Mouse (Mus musculus) midbrain, embryonic 16.5 days (tissue): ENCODE results near the gene Rassf4. TPM values are rescaled to one million over a fixed set of nuclear protein-coding genes. Genes with fewer than 3 reads are reported as not detected.
A peak's percentile ranks its signal among the peaks of the same experiment; 100 is the strongest.

Experiments used
- ATAC-seq: fragments of 200-750 bp; cut with Nextera tagmentation; 2 replicates; pipeline ENCODE4 v1.8.0; 2017; ENCODE audit warnings: moderate TSS enrichment
- H3K27ac ChIP-seq: fragments of 300-500 bp; sonication (generic); 2 replicates; pipeline ENCODE4 v1.5.1; 2014; ENCODE audit warnings: mild to moderate bottlenecking, low read length, mixed read lengths
- H3K27me3 ChIP-seq: fragments of 300-500 bp; sonication (generic); 2 replicates; pipeline ENCODE4 v1.6.1; 2014; ENCODE audit warnings: low read depth, low read length, mixed read lengths; ENCODE audit not compliant: control insufficient read depth, insufficient read depth
- H3K36me3 ChIP-seq: fragments of 300-500 bp; sonication (generic); 2 replicates; pipeline ENCODE4 v1.6.1; 2014; ENCODE audit warnings: mild to moderate bottlenecking, low read length, moderate library complexity, mixed read lengths; ENCODE audit not compliant: control insufficient read depth, insufficient read depth
- H3K4me1 ChIP-seq: fragments of 300-500 bp; sonication (generic); 2 replicates; pipeline ENCODE4 v1.6.1; 2014; ENCODE audit warnings: mild to moderate bottlenecking, low read length, mixed read lengths; ENCODE audit not compliant: control insufficient read depth, insufficient read depth
- H3K4me2 ChIP-seq: fragments of 300-500 bp; sonication (generic); 2 replicates; pipeline ENCODE4 v1.6.1; 2014; ENCODE audit warnings: mild to moderate bottlenecking, low read length, mixed read lengths
- H3K4me3 ChIP-seq: fragments of 300-500 bp; sonication (generic); 2 replicates; pipeline ENCODE4 v1.5.1; 2014; ENCODE audit warnings: low read depth, mild to moderate bottlenecking, low read length, moderate library complexity, mixed read lengths
- H3K9ac ChIP-seq: fragments of 300-500 bp; sonication (generic); 2 replicates; pipeline ENCODE4 v1.6.1; 2014; ENCODE audit warnings: low read depth, low read length, mixed read lengths
- H3K9me3 ChIP-seq: fragments of 300-500 bp; sonication (generic); replicated peaks from 2 replicates; pipeline ENCODE4 v1.6.1; 2014; ENCODE audit warnings: mild to moderate bottlenecking, low read length, mixed read lengths; ENCODE audit not compliant: control insufficient read depth, poor library complexity, severe bottlenecking
- WGBS: fragments of 180-500 bp; shearing (Covaris S2); extraction: QIAGEN DNeasy Blood & Tissue Kit; methylation state at CpG from one replicate; pipeline ENCODE4 v1.1.7; 2014; 5-methylcytosine and 5-hydroxymethylcytosine counted together
- polyA plus RNA-seq: library from polyadenylated mRNA; unstranded; fragments of >200 nt; fragmentation: Nextera tagmentation; extraction: Ambion mirVana; gene quantifications from 2 replicates; pipeline ENCODE4 v1.2.1, GENCODE M21; 2015

The Rassf4 gene
- polyA plus RNA-seq, 1 experiment from 2014 or later: 8.3 TPM

GRCm38 (mm10) chr6:116677321-116677720, 3.6 kb upstream of the Rassf4 start:
- H3K4me3 ChIP-seq: no peak overlapping the region
- no peak overlapping the region for H3K9ac ChIP-seq
- H3K4me2 ChIP-seq: no peak overlapping the region
- 66% methylated on average over 6 of the region's 6 CpGs for WGBS
- H3K27ac ChIP-seq: no peak overlapping the region
- no peaks in the 10 kb centered on the region for H3K36me3 ChIP-seq
- peaks cover 7% of the 10 kb centered on the region for H3K4me1 ChIP-seq
- no peak for ATAC-seq
- no peaks in the 10 kb centered on the region for H3K27me3 ChIP-seq
- no peaks in the 10 kb centered on the region for H3K9me3 ChIP-seq

DNA sequence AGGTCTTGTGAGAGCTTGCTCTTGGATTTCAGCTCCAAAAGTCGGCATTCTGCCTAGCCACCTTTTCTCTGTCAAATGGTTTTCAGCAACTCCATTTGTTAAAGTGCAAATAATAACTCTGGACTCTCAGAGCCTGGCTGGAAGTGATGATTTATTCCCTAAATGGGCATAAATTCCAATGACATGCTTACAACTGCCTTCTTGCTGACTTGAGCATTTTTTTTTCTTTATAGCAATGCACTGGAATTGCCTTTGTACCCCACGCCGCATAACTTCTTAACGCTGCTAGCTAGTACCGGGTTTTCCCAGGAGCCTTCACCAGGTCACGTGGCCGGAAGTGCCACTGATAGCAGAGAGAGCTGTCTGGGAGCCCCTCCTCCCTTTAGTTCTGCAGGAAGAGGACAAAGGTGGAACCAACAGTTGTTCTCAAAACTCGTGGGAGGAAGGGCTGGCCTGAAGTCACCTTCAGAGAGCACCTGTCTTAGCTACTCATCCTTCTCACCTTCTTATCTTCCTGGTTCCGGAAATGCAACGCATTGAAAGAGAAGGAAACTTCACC, 2.7 kb upstream of the Rassf4 start:
- H3K4me2 ChIP-seq: no peak overlapping the region
- H3K9ac ChIP-seq: no peak overlapping the region
- no peaks in the 10 kb centered on the region for H3K9me3 ChIP-seq
- H3K36me3 ChIP-seq: no peaks in the 10 kb centered on the region
- no peak overlapping the region for H3K4me3 ChIP-seq
- H3K27ac ChIP-seq: no peak overlapping the region
- H3K4me1 ChIP-seq: peaks cover 9% of the 10 kb centered on the region
- no peak for ATAC-seq
- WGBS: 85% methylated on average over 10 of the region's 10 CpGs
- 0 out of 2 replicates have a peak, but pooled peaks cover 3% of the 10 kb centered on the region for H3K27me3 ChIP-seq

DNA sequence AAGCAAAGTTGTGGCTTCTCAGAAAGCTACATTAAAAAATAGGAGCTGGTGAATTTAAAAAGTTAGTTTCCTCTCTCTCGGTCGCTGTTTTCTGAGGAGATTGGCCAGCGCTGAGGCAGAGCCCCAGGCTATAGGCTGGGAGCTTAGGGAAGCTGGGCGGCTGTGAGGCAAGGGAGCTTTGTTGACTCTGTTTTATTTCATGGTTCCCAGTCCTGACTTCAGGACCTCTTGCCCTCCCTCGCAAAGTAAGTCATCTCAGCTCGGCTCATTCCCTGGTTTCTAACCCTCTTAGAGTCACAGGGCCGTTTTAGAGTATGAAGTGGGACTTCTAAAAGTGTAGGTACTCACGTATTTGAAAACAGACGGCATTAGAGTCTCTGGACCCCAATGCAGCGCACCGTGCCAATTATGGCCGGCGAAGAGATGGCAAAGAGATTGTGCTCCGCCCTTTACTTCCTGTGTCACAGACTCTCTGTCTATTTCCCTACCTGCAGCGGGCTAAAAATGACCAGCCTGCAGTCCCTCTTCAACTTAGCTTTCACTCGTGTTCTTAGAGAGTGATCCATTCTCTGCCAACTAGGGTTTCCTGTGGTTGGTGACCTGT, 633 bp upstream of the Rassf4 start:
- H3K27ac ChIP-seq: 0 out of 2 replicates have a peak overlapping the region, but pooled peaks have one; percentile 28
- no peaks in the 10 kb centered on the region for H3K36me3 ChIP-seq
- peak; percentile 22; the same call in 1 of the 2 replicates for ATAC-seq
- WGBS: 25% methylated on average over 16 of the region's 16 CpGs
- H3K4me3 ChIP-seq: peak overlapping the region; percentile 55
- H3K9me3 ChIP-seq: no peaks in the 10 kb centered on the region
- 0 out of 2 replicates have a peak, but pooled peaks cover 3% of the 10 kb centered on the region for H3K27me3 ChIP-seq
- peak overlapping the region; percentile 97 for H3K4me2 ChIP-seq
- H3K4me1 ChIP-seq: peaks cover 14% of the 10 kb centered on the region
- H3K9ac ChIP-seq: peak overlapping the region; percentile 72

GRCm38 (mm10) chr6:116672349-116672748, 1.4 kb downstream of the Rassf4 start:
- Histone ChIP-seq H3K36me3 (no peaks in the 10 kb centered on the region), H3K4me2 (peak overlapping the region; percentile 97), H3K9ac (no peak overlapping the region), H3K27me3 (0 out of 2 replicates have a peak, but pooled peaks cover 3% of the 10 kb centered on the region), H3K4me1 (peaks cover 14% of the 10 kb centered on the region), H3K9me3 (no peaks in the 10 kb centered on the region), H3K27ac (no peak overlapping the region), H3K4me3 (no peak overlapping the region)
- 60% methylated on average over 5 of the region's 5 CpGs for WGBS
- no peak for ATAC-seq

DNA sequence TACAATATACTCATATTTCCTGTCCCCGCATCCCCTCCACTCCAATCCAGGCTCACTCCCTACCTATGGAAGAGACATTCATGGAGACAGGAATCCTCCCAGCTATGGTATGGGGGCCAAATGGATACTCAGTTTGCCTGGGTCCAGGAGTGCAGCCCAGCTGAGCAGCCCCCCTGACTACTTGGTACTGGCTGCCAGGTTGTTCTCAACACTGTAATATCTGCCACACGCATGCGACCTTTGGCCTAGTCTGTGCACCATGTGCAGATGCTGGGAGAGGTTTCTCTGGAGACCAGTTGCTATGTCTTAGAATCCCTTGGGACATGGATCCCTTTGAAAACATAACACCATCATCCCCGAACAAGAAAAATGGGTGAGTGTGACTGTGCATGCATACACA, 2.0 kb downstream of the Rassf4 start:
- Histone ChIP-seq H3K27me3 (0 out of 2 replicates have a peak, but pooled peaks cover 3% of the 10 kb centered on the region), H3K4me1 (peaks cover 14% of the 10 kb centered on the region), H3K9me3 (no peaks in the 10 kb centered on the region), H3K9ac (no peak overlapping the region), H3K36me3 (no peaks in the 10 kb centered on the region), H3K4me2 (no peak overlapping the region; the same call in 1 of the 2 replicates), H3K4me3 (no peak overlapping the region), H3K27ac (no peak overlapping the region)
- WGBS: 67% methylated on average over 4 of the region's 4 CpGs
- ATAC-seq: no peak

DNA sequence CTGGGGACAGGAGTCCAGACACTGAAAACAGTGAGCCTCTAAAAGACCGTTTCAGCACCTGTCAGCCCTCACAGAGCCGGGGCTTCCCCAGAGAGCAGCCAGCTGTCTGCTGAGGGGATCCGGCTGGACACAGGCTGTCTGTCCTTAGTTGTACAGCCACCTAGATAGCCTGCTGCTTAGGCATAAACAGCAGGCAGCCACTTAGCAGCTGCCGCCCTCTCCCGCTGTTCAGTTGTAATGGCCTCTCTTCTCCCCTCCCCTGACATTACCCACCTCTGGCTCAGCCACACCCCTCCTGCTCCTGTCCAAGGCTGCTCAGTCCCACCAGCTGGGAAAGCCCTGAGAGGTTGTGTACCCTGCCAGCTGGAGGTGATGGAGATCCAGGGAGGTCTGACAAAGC, 2.7 kb downstream of the Rassf4 start:
- Histone ChIP-seq H3K9ac (no peak overlapping the region), H3K4me1 (peaks cover 14% of the 10 kb centered on the region), H3K9me3 (no peaks in the 10 kb centered on the region), H3K4me3 (no peak overlapping the region), H3K27ac (no peak overlapping the region), H3K36me3 (no peaks in the 10 kb centered on the region), H3K4me2 (0 out of 2 replicates have a peak overlapping the region, but pooled peaks have one; percentile 19), H3K27me3 (0 out of 2 replicates have a peak, but pooled peaks cover 3% of the 10 kb centered on the region)
- WGBS: 11% methylated on average over 5 of the region's 5 CpGs
- no peak for ATAC-seq

- Histone ChIP-seq H3K36me3 (no peaks in the 10 kb centered on the region), H3K4me3 (no peak overlapping the region), H3K27ac (no peak overlapping the region; the same call in 1 of the 2 replicates), H3K9ac (0 out of 2 replicates have a peak overlapping the region, but pooled peaks have one; percentile 31), H3K4me1 (peaks cover 14% of the 10 kb centered on the region), H3K9me3 (no peaks in the 10 kb centered on the region), H3K4me2 (no peak overlapping the region), H3K27me3 (0 out of 2 replicates have a peak, but pooled peaks cover 3% of the 10 kb centered on the region)
- no peak for ATAC-seq
- 16% methylated on average over 6 of the region's 6 CpGs for WGBS
Measured at GRCm38 (mm10) chr6:116670144-116670543, 3.6 kb downstream of the Rassf4 start.

DNA sequence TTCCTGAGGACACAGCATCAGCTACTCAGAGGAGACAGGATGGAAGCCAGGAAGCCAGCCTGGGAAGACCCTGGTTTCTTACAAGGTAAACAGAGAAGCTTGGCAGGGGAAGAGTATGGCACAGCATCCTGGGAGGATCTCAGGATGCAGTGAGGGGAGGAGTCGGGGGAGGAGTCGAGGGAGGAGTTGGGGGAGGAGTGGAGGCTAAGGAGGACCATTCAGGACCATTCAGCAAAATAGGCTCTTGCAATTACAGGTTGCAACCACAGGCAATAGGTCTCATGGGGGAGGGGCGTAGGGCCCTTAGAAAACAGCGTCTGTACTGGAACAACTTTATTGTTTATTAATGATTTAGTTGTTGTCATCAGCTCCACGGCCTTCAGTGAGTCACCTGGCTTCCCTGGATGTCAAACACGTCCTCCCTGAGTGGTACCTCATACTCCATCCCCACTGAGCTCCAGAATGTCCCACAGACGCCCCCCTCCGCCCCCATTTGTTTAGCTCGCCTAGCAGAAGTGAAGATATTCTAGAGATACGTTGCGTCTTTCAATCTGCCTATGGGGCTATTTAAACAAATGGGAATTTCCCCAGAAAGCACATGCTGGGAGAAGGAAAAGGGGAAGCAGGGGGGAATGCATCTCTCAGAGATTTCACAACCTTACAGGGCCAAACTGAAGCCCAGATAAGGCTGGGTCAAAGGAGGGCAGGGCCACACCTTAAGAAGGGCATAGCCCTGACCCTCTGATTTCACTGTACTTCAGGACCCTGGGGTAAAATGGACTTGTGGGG, 4.9 kb downstream of the Rassf4 start:
- Histone ChIP-seq H3K27ac (no peak overlapping the region), H3K27me3 (0 out of 2 replicates have a peak, but pooled peaks cover 3% of the 10 kb centered on the region), H3K9me3 (no peaks in the 10 kb centered on the region), H3K4me1 (peaks cover 14% of the 10 kb centered on the region), H3K4me2 (no peak overlapping the region), H3K9ac (no peak overlapping the region), H3K36me3 (no peaks in the 10 kb centered on the region), H3K4me3 (no peak overlapping the region)
- WGBS: 48% methylated on average over 11 of the region's 11 CpGs
- ATAC-seq: no peak
